In genomic region chr11:95326243-95326642, GRCm38 (mm10) we compare ENCODE assay signal across 24 mouse cellular contexts. TPM values are rescaled to one million over a fixed set of nuclear protein-coding genes. Genes with fewer than 3 reads are reported as not detected.
DNase-seq lines count a peak whose midpoint lies in the region; ATAC-seq and TF ChIP-seq lines count a peak whose summit lies in the region.
"Had no signal": no experiment of that assay in that cellular context is flagged by ENCODE, and none has a peak within 500 bp of the region (broad histone marks: within the 10 kb centered on the region; RNA-seq: fewer than 3 reads in every experiment).

No protein-coding gene starts in this region.

- H3K79me2 ChIP-seq in heart, adult 2 months (replicated peaks; ENCODE audit: control insufficient read depth, insufficient read depth, low read length): no peaks in the 10 kb centered on the region

- no peaks in the 10 kb centered on the region for H3K36me3 ChIP-seq in heart, adult 2 months (ENCODE audit: control insufficient read depth, insufficient read depth, low read length)
- H3K36me3 ChIP-seq in heart, embryonic 12.5 days: no peaks in the 10 kb centered on the region
- no peaks in the 10 kb centered on the region for H3K36me3 ChIP-seq in lung, postnatal 0 days (ENCODE audit: insufficient read depth, low read length)
- H3K36me3 ChIP-seq: embryonic facial prominence, embryonic 12.5 days; G1E; hindbrain, embryonic 12.5 days; limb, embryonic 15.5 days; neural tube, embryonic 13.5 days had no signal

- H3K4me3 ChIP-seq in heart, adult 2 months: no peak overlapping the region
- no peak overlapping the region for H3K4me3 ChIP-seq in heart, embryonic 12.5 days
- no peak overlapping the region for H3K4me3 ChIP-seq in lung, postnatal 0 days (ENCODE audit: low read depth, low read length)
- H3K4me3 ChIP-seq: embryonic facial prominence, embryonic 12.5 days; hindbrain, embryonic 12.5 days; limb, embryonic 15.5 days; myocyte; neural tube, embryonic 13.5 days had no signal

- H3K4me2 ChIP-seq in heart, embryonic 12.5 days: no peak overlapping the region
- H3K4me2 ChIP-seq in lung, postnatal 0 days (replicated peaks; ENCODE audit: low read depth, low read length): no peak overlapping the region
- H3K4me2 ChIP-seq: embryonic facial prominence, embryonic 12.5 days; hindbrain, embryonic 12.5 days; limb, embryonic 15.5 days; neural tube, embryonic 13.5 days had no signal

- no peaks in the 10 kb centered on the region for H3K27me3 ChIP-seq in heart, adult 2 months (ENCODE audit: control insufficient read depth, insufficient read depth, low read length)
- no peaks in the 10 kb centered on the region for H3K27me3 ChIP-seq in heart, embryonic 12.5 days (replicated peaks)
- no peaks in the 10 kb centered on the region for H3K27me3 ChIP-seq in lung, postnatal 0 days (replicated peaks; ENCODE audit: insufficient read depth, low read length)
- H3K27me3 ChIP-seq: embryonic facial prominence, embryonic 12.5 days; hindbrain, embryonic 12.5 days; limb, embryonic 15.5 days; Patski had no signal

- WGBS in heart, adult 2 months: 51% methylated on average over 11 of the region's 11 CpGs
- 73% methylated on average over 11 of the region's 11 CpGs for WGBS in heart, embryonic 12.5 days
- 45% methylated on average over 11 of the region's 11 CpGs for WGBS in lung, postnatal 0 days

- DNase-seq in heart, adult 2 months: peak in 1 of 2 experiments; percentile 19
- DNase-seq in testis, postnatal 10 days (ENCODE audit: low spot score): peak; percentile 42
- DNase-seq in testis, postnatal 14 days (ENCODE audit: low spot score): no peak
- peak; percentile 50 for DNase-seq in lung, postnatal 0 days (ENCODE audit: low spot score)
- DNase-seq in kidney, postnatal 4 days: no peak
- no peak for DNase-seq in spleen, postnatal 14 days (ENCODE audit: low spot score in 2 of 2)
- DNase-seq: cerebellum, adult 2 months; cerebellum, postnatal 25 days; heart, postnatal 14 days; kidney, adult 18-20 months; layer of hippocampus, adult 9-11 months; left cerebral cortex, postnatal 4 days; retina, postnatal 1 day had no signal

- H3K27ac ChIP-seq in heart, adult 2 months: peak overlapping the region; percentile 45
- H3K27ac ChIP-seq in heart, embryonic 12.5 days (ENCODE audit: poor library complexity, severe bottlenecking): no peak overlapping the region
- H3K27ac ChIP-seq in lung, postnatal 0 days (ENCODE audit: low read length): peak overlapping the region; percentile 47; the same call in 1 of the 2 replicates
- H3K27ac ChIP-seq: embryonic facial prominence, embryonic 12.5 days; hindbrain, embryonic 12.5 days; limb, embryonic 15.5 days; liver, embryonic 14.5 days; macrophage; neural tube, embryonic 13.5 days had no signal

- peaks cover 4% of the 10 kb centered on the region for H3K4me1 ChIP-seq in heart, adult 2 months (ENCODE audit: control insufficient read depth, insufficient read depth, low read length)
- H3K4me1 ChIP-seq in heart, embryonic 12.5 days (replicated peaks): no peaks in the 10 kb centered on the region
- H3K4me1 ChIP-seq in lung, postnatal 0 days (ENCODE audit: insufficient read depth, low read depth, low read length): no peaks in the 10 kb centered on the region; the same call in 1 of the 2 replicates
- H3K4me1 ChIP-seq: embryonic facial prominence, embryonic 12.5 days; limb, embryonic 15.5 days had no signal

- no peak for TF ChIP-seq EP300 in heart, adult 2 months (IDR thresholded peaks at IDR 0.05; ENCODE audit: insufficient read depth, low read depth, low read length)
- no peak for TF ChIP-seq EP300 in lung, postnatal 0 days (IDR thresholded peaks at IDR 0.05)

- TF ChIP-seq POLR2A in heart, adult 2 months (IDR thresholded peaks at IDR 0.05; ENCODE audit: insufficient read depth, low read depth, low read length): no peak

- H3K9me3 ChIP-seq in heart, embryonic 12.5 days (replicated peaks): no peaks in the 10 kb centered on the region
- no peaks in the 10 kb centered on the region for H3K9me3 ChIP-seq in lung, postnatal 0 days (ENCODE audit: low read length)
- H3K9me3 ChIP-seq: embryonic facial prominence, embryonic 12.5 days; G1E; hindbrain, embryonic 12.5 days; limb, embryonic 15.5 days; neural tube, embryonic 13.5 days had no signal

- ATAC-seq in heart, embryonic 12.5 days (ENCODE audit: insufficient number of reproducible peaks, low FRiP score): no peak
- ATAC-seq in lung, postnatal 0 days: peak; percentile 61
- ATAC-seq: midbrain, embryonic 16.5 days; Patski had no signal

- no peak for TF ChIP-seq CTCF in heart, adult 2 months (IDR thresholded peaks at IDR 0.05)
- TF ChIP-seq CTCF in lung, postnatal 0 days (IDR thresholded peaks at IDR 0.05): no peak

- no peak overlapping the region for H3K9ac ChIP-seq in heart, adult 2 months (ENCODE audit: low read depth, low read length)
- no peak overlapping the region for H3K9ac ChIP-seq in heart, embryonic 12.5 days
- no peak overlapping the region for H3K9ac ChIP-seq in lung, postnatal 0 days (replicated peaks; ENCODE audit: low read depth)
- H3K9ac ChIP-seq: embryonic facial prominence, embryonic 12.5 days; hindbrain, embryonic 12.5 days; limb, embryonic 15.5 days; liver, embryonic 14.5 days; neural tube, embryonic 13.5 days had no signal

- intact Hi-C loops in heart, adult 2 months (cut with DNase I): no loop called here

RNA-seq across cellular contexts. Expression of gene Fam117a, which starts 10.6 kb away (rescaled TPM):
- 1 to 10 TPM; 8.6 to 10.0 TPM for total RNA-seq in heart, adult 2 months (2021)
- 9.1 and 19.0 TPM in 2 replicates for polyA plus RNA-seq in heart, adult 2 months (2012; rRNA removed)
- 12.9 and 13.9 TPM in 2 replicates for polyA plus RNA-seq in heart, embryonic 12.5 days (2016; fragmentation: Nextera tagmentation; extraction: Ambion mirVana)
- 20.4 and 21.6 TPM in 2 replicates for polyA plus RNA-seq in lung, postnatal 0 days (2015; fragmentation: Nextera tagmentation; extraction: Ambion mirVana)

RNA-seq across cellular contexts. Expression of gene Kat7, which starts 16.2 kb away (rescaled TPM):
- total RNA-seq in heart, adult 2 months (2021): 10 to 100 TPM; 25.9 to 28.6 TPM
- polyA plus RNA-seq in heart, adult 2 months (2012; rRNA removed): 19.8 and 31.4 TPM in 2 replicates
- polyA plus RNA-seq in heart, embryonic 12.5 days (2016; fragmentation: Nextera tagmentation; extraction: Ambion mirVana): 56.0 and 58.3 TPM in 2 replicates
- 30.7 and 33.5 TPM in 2 replicates for polyA plus RNA-seq in lung, postnatal 0 days (2015; fragmentation: Nextera tagmentation; extraction: Ambion mirVana)

RNA-seq across cellular contexts. Expression of gene Slc35b1, which starts 58.2 kb away (rescaled TPM):
- 10 to 100 TPM; 34.2 to 41.3 TPM for total RNA-seq in heart, adult 2 months (2021)
- 47.2 and 74.2 TPM in 2 replicates for polyA plus RNA-seq in heart, adult 2 months (2012; rRNA removed)
- polyA plus RNA-seq in heart, embryonic 12.5 days (2016; fragmentation: Nextera tagmentation; extraction: Ambion mirVana): 86.0 and 86.5 TPM in 2 replicates
- polyA plus RNA-seq in lung, postnatal 0 days (2015; fragmentation: Nextera tagmentation; extraction: Ambion mirVana): 87.3 and 96.8 TPM in 2 replicates

Comparison
In these comparisons a context has a peak if more than half of its experiments do, and no peak if none do; other contexts are left out.
1. DNase-seq: peak in testis, postnatal 10 days (single experiment) and lung, postnatal 0 days (single experiment); none in testis, postnatal 14 days (single experiment), kidney, postnatal 4 days (0 of 2) and spleen, postnatal 14 days (0 of 2).